Mouse (Mus musculus) fat pad, adult 2 months (tissue): ENCODE data around the gene Il6st.

Source experiments
- DNase-seq: peaks from one replicate; pipeline ENCODE4 v3.0.0-alpha.2; 2011; ENCODE audit warnings: low read depth, low spot score; ENCODE audit errors: extremely low read depth

Gene Il6st

GRCm38 (mm10) chr13:112479032-112479431 is 15.2 kb downstream of the Il6st start:
- no peak for DNase-seq

- no peak for DNase-seq
Observed at GRCm38 (mm10) chr13:112479926-112480325, 16.1 kb downstream of the Il6st start.

GRCm38 (mm10) chr13:112482525-112482924 is 18.7 kb downstream of the Il6st start:
- DNase-seq: no peak

GRCm38 (mm10) chr13:112483015-112483414 is 19.1 kb downstream of the Il6st start:
- no peak for DNase-seq

- DNase-seq: no peak
Observed at GRCm38 (mm10) chr13:112486236-112486635, 22.4 kb downstream of the Il6st start.

GRCm38 (mm10) chr13:112486676-112487075 is 22.8 kb downstream of the Il6st start:
- no peak for DNase-seq

- no peak for DNase-seq
Observed at GRCm38 (mm10) chr13:112490036-112490435, 26.2 kb downstream of the Il6st start.

GRCm38 (mm10) chr13:112491636-112492284 is 27.9 kb downstream of the Il6st start:
- DNase-seq: no peak

- DNase-seq: no peak
Observed at GRCm38 (mm10) chr13:112492285-112492678, 28.4 kb downstream of the Il6st start.

GRCm38 (mm10) chr13:112494590-112494989 is 30.7 kb downstream of the Il6st start:
- DNase-seq: no peak

- DNase-seq: no peak
Observed at GRCm38 (mm10) chr13:112500027-112500426, 36.2 kb downstream of the Il6st start.

GRCm38 (mm10) chr13:112500466-112500865 is 36.6 kb downstream of the Il6st start:
- no peak for DNase-seq

- DNase-seq: no peak
Observed at GRCm38 (mm10) chr13:112503846-112504245, 40.0 kb downstream of the Il6st start.

GRCm38 (mm10) chr13:112505436-112505835 is 41.6 kb downstream of the Il6st start:
- no peak for DNase-seq

GRCm38 (mm10) chr13:112506766-112507165 is 42.9 kb downstream of the Il6st start:
- DNase-seq: no peak

- DNase-seq: no peak
Observed at GRCm38 (mm10) chr13:112507691-112508090, 43.8 kb downstream of the Il6st start.

- no peak for DNase-seq
Observed at GRCm38 (mm10) chr13:112508487-112508886, 44.6 kb downstream of the Il6st start.

GRCm38 (mm10) chr13:112509465-112509864 is 45.6 kb downstream of the Il6st start:
- no peak for DNase-seq

GRCm38 (mm10) chr13:112510437-112511212 is 46.8 kb downstream of the Il6st start:
- DNase-seq: no peak

GRCm38 (mm10) chr13:112511261-112511660 is 47.4 kb downstream of the Il6st start:
- no peak for DNase-seq

GRCm38 (mm10) chr13:112511810-112512209 is 47.9 kb downstream of the Il6st start:
- DNase-seq: no peak

- no peak for DNase-seq
Observed at GRCm38 (mm10) chr13:112512824-112513223, 49.0 kb downstream of the Il6st start.
